Mouse (Mus musculus) MEL (cell line): ENCODE measurements around the gene Dgcr6. TPM values are rescaled to one million over a fixed set of nuclear protein-coding genes. Genes with fewer than 3 reads are reported as not detected.
A peak's percentile ranks its signal among the peaks of the same experiment; 100 is the strongest.

Experiments
- DNase-seq: peaks from one replicate; pipeline ENCODE4 v3.0.0; 2011; ENCODE audit warnings: low read depth, low spot score
- H3K27ac ChIP-seq: 2 replicates; pipeline ENCODE4 v1.5.1; 2012; ENCODE audit warnings: low read depth, mild to moderate bottlenecking, control low read depth, low read length, moderate library complexity; ENCODE audit not compliant: control insufficient read depth
- H3K27me3 ChIP-seq, 2 experiments: fragments of 150-350 bp in 1 of 2; sonication (generic) in 1 of 2; 2 replicates each; pipeline ENCODE4 v1.6.1; 2012; ENCODE audit warnings: low read length in 2 of 2, mild to moderate bottlenecking in 2 of 2, improper control_type of control experiment in 1 of 2, moderate library complexity in 1 of 2; ENCODE audit not compliant: insufficient read depth in 2 of 2, control insufficient read depth in 1 of 2
- H3K36me3 ChIP-seq, 2 experiments: 2 replicates each; pipeline ENCODE4 v1.6.1; 2012 to 2014; ENCODE audit warnings: low read length in 2 of 2, improper control_type of control experiment in 1 of 2, inconsistent platforms in 1 of 2, mild to moderate bottlenecking in 1 of 2; ENCODE audit not compliant: insufficient read depth in 2 of 2, control insufficient read depth in 1 of 2
- H3K4me1 ChIP-seq, 2 experiments: fragments of 150-350 bp in 1 of 2; sonication (generic) in 1 of 2; 2 replicates each; pipeline ENCODE4 v1.6.1; 2012; ENCODE audit warnings: low read length in 2 of 2, improper control_type of control experiment in 1 of 2, mild to moderate bottlenecking in 1 of 2; ENCODE audit not compliant: insufficient read depth in 2 of 2, control insufficient read depth in 1 of 2
- H3K4me3 ChIP-seq, 2 experiments: fragments of 150-350 bp in 1 of 2; sonication (generic) in 1 of 2; 2 replicates each; pipeline ENCODE4 v1.5.1; 2012; ENCODE audit warnings: low read depth in 2 of 2, low read length in 2 of 2, mild to moderate bottlenecking in 2 of 2, moderate library complexity in 2 of 2, control low read depth in 1 of 2, improper control_type of control experiment in 1 of 2; ENCODE audit not compliant: control insufficient read depth in 1 of 2, insufficient read depth in 1 of 2
- H3K79me2 ChIP-seq: 2 replicates; pipeline ENCODE4 v1.6.1; 2012; ENCODE audit warnings: mild to moderate bottlenecking, low read length, moderate library complexity; ENCODE audit not compliant: control insufficient read depth, poor library complexity, insufficient read depth
- H3K9ac ChIP-seq: 2 replicates; pipeline ENCODE4 v1.6.1; 2012; ENCODE audit warnings: low read depth, mild to moderate bottlenecking, control low read depth, low read length, moderate library complexity; ENCODE audit not compliant: control insufficient read depth, poor library complexity, severe bottlenecking
- H3K9me3 ChIP-seq: fragments of 150-350 bp; sonication (generic); replicated peaks from 2 replicates; pipeline ENCODE4 v1.6.1; 2012; ENCODE audit warnings: mild to moderate bottlenecking, low read length, improper control_type of control experiment, moderate library complexity; ENCODE audit not compliant: insufficient read depth
- BHLHE40 ChIP-seq: IDR thresholded peaks from 2 replicates; pipeline ENCODE4 v1.6.1; 2012; ENCODE audit warnings: low read depth, mild to moderate bottlenecking, inconsistent platforms, low read length, improper control_type of control experiment, borderline replicate concordance
- CHD1 ChIP-seq: IDR thresholded peaks from 2 replicates; pipeline ENCODE4 v1.6.1; 2012; ENCODE audit warnings: low read depth, mild to moderate bottlenecking, inconsistent platforms, low read length, improper control_type of control experiment
- CTCF ChIP-seq, 3 experiments: IDR thresholded peaks in 2 of 3; conservative IDR thresholded peaks in 1 of 3; 2 replicates each; pipeline ENCODE4 v1.5.1; 2011 to 2012; ENCODE audit warnings: low read length in 3 of 3, low read depth in 2 of 3, mild to moderate bottlenecking in 2 of 3, improper control_type of control experiment in 1 of 3, inconsistent platforms in 1 of 3, mixed read lengths in 1 of 3, moderate library complexity in 1 of 3; ENCODE audit not compliant: control insufficient read depth in 1 of 3, insufficient read depth in 1 of 3, poor library complexity in 1 of 3, severe bottlenecking in 1 of 3
- E2F4 ChIP-seq: IDR thresholded peaks from 2 replicates; pipeline ENCODE4 v1.6.1; 2011; ENCODE audit warnings: low read depth, low read length, improper control_type of control experiment, borderline replicate concordance
- ELF1 ChIP-seq: IDR thresholded peaks from 2 replicates; pipeline ENCODE4 v1.6.1; 2014; ENCODE audit warnings: low read depth, mild to moderate bottlenecking, inconsistent platforms, low read length, improper control_type of control experiment, moderate library complexity
- ETS1 ChIP-seq: IDR thresholded peaks from 2 replicates; pipeline ENCODE4 v1.6.1; 2012; ENCODE audit warnings: low read depth, mild to moderate bottlenecking, inconsistent platforms, low read length, improper control_type of control experiment, moderate library complexity
- GABPA ChIP-seq: IDR thresholded peaks from 2 replicates; pipeline ENCODE4 v1.6.1; 2012; ENCODE audit warnings: low read depth, mild to moderate bottlenecking, inconsistent platforms, low read length, improper control_type of control experiment, moderate library complexity
- GATA1 ChIP-seq: IDR thresholded peaks from 2 replicates; pipeline ENCODE4 v1.6.1; 2011; ENCODE audit warnings: low read depth, low read length, improper control_type of control experiment
- HCFC1 ChIP-seq: IDR thresholded peaks from 2 replicates; pipeline ENCODE4 v1.6.1; 2012; ENCODE audit warnings: low read depth, mild to moderate bottlenecking, inconsistent platforms, low read length, improper control_type of control experiment, moderate library complexity
- KAT2A ChIP-seq: conservative IDR thresholded peaks from 2 replicates; pipeline ENCODE4 v1.6.1; 2012; ENCODE audit warnings: low read depth, low read length, improper control_type of control experiment, inconsistent platforms
- MEF2A ChIP-seq: IDR thresholded peaks from 2 replicates; pipeline ENCODE4 v1.6.1; 2014; ENCODE audit warnings: low read depth, mild to moderate bottlenecking, inconsistent platforms, low read length, improper control_type of control experiment; ENCODE audit not compliant: poor library complexity, insufficient replicate concordance, severe bottlenecking; ENCODE audit errors: extremely low read depth
- MXI1 ChIP-seq: IDR thresholded peaks from 2 replicates; pipeline ENCODE4 v1.6.1; 2011; ENCODE audit warnings: mild to moderate bottlenecking, low read depth, low read length, improper control_type of control experiment
- NELFE ChIP-seq: IDR thresholded peaks from 2 replicates; pipeline ENCODE4 v1.6.1; 2011; ENCODE audit warnings: low read depth, low read length, improper control_type of control experiment
- NRF1 ChIP-seq: IDR thresholded peaks from 2 replicates; pipeline ENCODE4 v1.6.1; 2014; ENCODE audit warnings: low read depth, mild to moderate bottlenecking, inconsistent platforms, low read length, improper control_type of control experiment, moderate library complexity; ENCODE audit not compliant: poor library complexity, insufficient read depth, severe bottlenecking
- POLR2A ChIP-seq, 2 experiments: IDR thresholded peaks; 2 replicates each; pipeline ENCODE4 v1.6.1; 2011 to 2012; ENCODE audit warnings: low read length in 2 of 2, mild to moderate bottlenecking in 2 of 2, control low read depth in 1 of 2, improper control_type of control experiment in 1 of 2, low read depth in 1 of 2, moderate library complexity in 1 of 2; ENCODE audit not compliant: control insufficient read depth in 1 of 2, insufficient read depth in 1 of 2, poor library complexity in 1 of 2
- POLR2AphosphoS2 ChIP-seq: IDR thresholded peaks from 2 replicates; pipeline ENCODE4 v1.6.1; 2011; ENCODE audit warnings: low read length, improper control_type of control experiment
- POLR2AphosphoS5 ChIP-seq: IDR thresholded peaks from 2 replicates; pipeline ENCODE4 v1.6.1; 2012; ENCODE audit warnings: low read depth, borderline replicate concordance, mild to moderate bottlenecking, inconsistent platforms, low read length, moderate library complexity, mixed read lengths
- RAD21 ChIP-seq: IDR thresholded peaks from 2 replicates; pipeline ENCODE4 v1.6.1; 2011; ENCODE audit warnings: mild to moderate bottlenecking, low read depth, low read length, improper control_type of control experiment
- SIN3A ChIP-seq: IDR thresholded peaks from 2 replicates; pipeline ENCODE4 v1.6.1; 2012; ENCODE audit warnings: low read length, improper control_type of control experiment, inconsistent platforms
- SMC3 ChIP-seq: IDR thresholded peaks from 2 replicates; pipeline ENCODE4 v1.6.1; 2011; ENCODE audit warnings: low read depth, low read length, improper control_type of control experiment
- TAL1 ChIP-seq: IDR thresholded peaks from 2 replicates; pipeline ENCODE4 v1.6.1; 2012; ENCODE audit warnings: mild to moderate bottlenecking, inconsistent platforms, low read length, moderate library complexity, mixed read lengths
- TCF12 ChIP-seq: IDR thresholded peaks from 2 replicates; pipeline ENCODE4 v1.6.1; 2014; ENCODE audit warnings: low read depth, mild to moderate bottlenecking, inconsistent platforms, low read length, improper control_type of control experiment, moderate library complexity
- UBTF ChIP-seq: IDR thresholded peaks from 2 replicates; pipeline ENCODE4 v1.6.1; 2012; ENCODE audit warnings: low read depth, mild to moderate bottlenecking, inconsistent platforms, low read length, improper control_type of control experiment, moderate library complexity, borderline replicate concordance; ENCODE audit not compliant: insufficient read depth
- USF2 ChIP-seq, 2 experiments: IDR thresholded peaks; 2 replicates each; pipeline ENCODE4 v1.6.1; 2011 to 2012; ENCODE audit warnings: improper control_type of control experiment in 2 of 2, low read length in 2 of 2, borderline replicate concordance in 1 of 2, inconsistent platforms in 1 of 2, low read depth in 1 of 2, mild to moderate bottlenecking in 1 of 2; ENCODE audit not compliant: insufficient read depth in 1 of 2
- ZC3H11A ChIP-seq: IDR thresholded peaks from 2 replicates; pipeline ENCODE4 v1.6.1; 2012; ENCODE audit warnings: low read depth, mild to moderate bottlenecking, inconsistent platforms, low read length, improper control_type of control experiment
- ZKSCAN1 ChIP-seq: IDR thresholded peaks from 2 replicates; pipeline ENCODE4 v1.6.1; 2012; ENCODE audit warnings: low read depth, mild to moderate bottlenecking, inconsistent platforms, low read length, improper control_type of control experiment, moderate library complexity
- ZNF384 ChIP-seq: IDR thresholded peaks from 2 replicates; pipeline ENCODE4 v1.6.1; 2012; ENCODE audit warnings: low read depth, mild to moderate bottlenecking, inconsistent platforms, low read length, improper control_type of control experiment
- polyA plus RNA-seq, 2 experiments: library from polyadenylated mRNA; stranded (reverse) in 1 of 2; unstranded in 1 of 2; fragments of >175 nt in 1 of 2; fragments of >200 nt in 1 of 2; gene quantifications; 2 replicates each; pipeline versions ENCODE4 v1.2.1 to v1.2.4; 2012; ENCODE audit warnings: low replicate concordance in 2 of 2, low read depth in 1 of 2; ENCODE audit not compliant: insufficient read length in 2 of 2, insufficient read depth in 1 of 2, missing spikeins in 1 of 2
- total RNA-seq: library from RNA; depleted of rRNA; stranded (reverse); fragments of 300-350 nt; gene quantifications from 2 replicates; pipeline ENCODE4 v1.2.3, GENCODE M21; 2012

Gene Dgcr6
- total and polyA plus RNA-seq, 3 experiments, result 66.8 to 133 TPM; not detected in 1

- Histone ChIP-seq H3K27ac (no peak overlapping the region), H3K9me3 (no peaks in the 10 kb centered on the region), H3K9ac (no peak overlapping the region), H3K27me3 (no peaks in the 10 kb centered on the region), H3K36me3 (no peaks in the 10 kb centered on the region; a peak in 1 of 4 replicates), H3K4me3 (no peak overlapping the region), H3K79me2 (no peaks in the 10 kb centered on the region), H3K4me1 (peaks cover 3 to 10% of the 10 kb centered on the region in 2 experiments)
- DNase-seq, result no peak
- TF ChIP-seq MXI1, result no peak
- TF ChIP-seq RAD21, result no peak
- no peak for TF ChIP-seq CHD1
- no peak for TF ChIP-seq ELF1
These were observed 22.0 kb downstream of the Dgcr6 start for GRCm38 (mm10) chr16:18074611-18075010.

GRCm38 (mm10) chr16:18075201-18075600, 22.5 kb downstream of the Dgcr6 start:
- Histone ChIP-seq H3K4me1 (peaks cover 3 to 10% of the 10 kb centered on the region in 2 experiments), H3K27ac (peak overlapping the region; percentile 2; the same call in 1 of the 2 replicates)
- no peak for TF ChIP-seq POLR2AphosphoS5
- no peak for TF ChIP-seq ZNF384
- no peak for TF ChIP-seq CTCF (IDR thresholded peaks at IDR 0.05 in 2 of 3, conservative IDR thresholded peaks at IDR 0.05 in 1 of 3; ENCODE audit: control insufficient read depth in 1 of 3, insufficient read depth in 1 of 3, low read depth in 2 of 3, low read length in 3 of 3, poor library complexity in 1 of 3, severe bottlenecking in 1 of 3)
- TF ChIP-seq GABPA, result no peak
- no peak for TF ChIP-seq USF2 (IDR thresholded peaks at IDR 0.05; ENCODE audit: borderline replicate concordance in 1 of 2, insufficient read depth in 1 of 2, low read depth in 1 of 2, low read length in 2 of 2)
- TF ChIP-seq ETS1, result peak; percentile 47
- no peak for TF ChIP-seq TAL1
- TF ChIP-seq E2F4, result no peak
- peak; percentile 31; the same call in 1 of the 2 replicates for TF ChIP-seq BHLHE40
- no peak for TF ChIP-seq POLR2A (IDR thresholded peaks at IDR 0.05; ENCODE audit: control insufficient read depth in 1 of 2, insufficient read depth in 1 of 2, low read depth in 1 of 2, low read length in 2 of 2, poor library complexity in 1 of 2)
- no peak for TF ChIP-seq MEF2A
- peak; percentile 46; the same call in 1 of the 2 replicates for TF ChIP-seq SIN3A
- peak; percentile 75 for TF ChIP-seq GATA1
- no peak for TF ChIP-seq KAT2A
- TF ChIP-seq NRF1, result no peak
- no peak for TF ChIP-seq SMC3
- TF ChIP-seq NELFE, result no peak
- no peak for TF ChIP-seq ELF1
- TF ChIP-seq HCFC1, result no peak
- TF ChIP-seq POLR2AphosphoS2, result no peak
- 0 out of 2 replicates have a peak, but pooled peaks have one; percentile 9 for TF ChIP-seq TCF12
- no peak for TF ChIP-seq UBTF
- no peak for TF ChIP-seq RAD21
- TF ChIP-seq ZC3H11A, result no peak
- TF ChIP-seq ZKSCAN1, result no peak
- peak; percentile 35; the same call in 1 of the 2 replicates for TF ChIP-seq MXI1
- TF ChIP-seq, all 39 proteins: peak for 6
- Histone ChIP-seq H3K79me2 (no peaks in the 10 kb centered on the region), H3K4me3 (0 out of 4 replicates have a peak overlapping the region, but pooled peaks of 1 of the 2 experiments have one; percentile 26), H3K9me3 (no peaks in the 10 kb centered on the region), H3K36me3 (no peaks in the 10 kb centered on the region; a peak in 1 of 4 replicates), H3K9ac (no peak overlapping the region), H3K27me3 (no peaks in the 10 kb centered on the region)
- DNase-seq, result peak; percentile 35
